Mouse (Mus musculus) myocyte (in vitro differentiated cells): ENCODE measurements around the gene Fbn1. TPM values are rescaled to one million over a fixed set of nuclear protein-coding genes. Genes with fewer than 3 reads are reported as not detected.
A peak's percentile ranks its signal among the peaks of the same experiment; 100 is the strongest.

Experiments
- H3K27me3 ChIP-seq: one replicate; pipeline ENCODE4 v1.6.1; 2011; ENCODE audit not compliant: control insufficient read depth, insufficient read depth, insufficient read length
- H3K36me3 ChIP-seq: one replicate; pipeline ENCODE4 v1.6.1; 2011; ENCODE audit not compliant: control insufficient read depth, insufficient read depth
- H3K4me2 ChIP-seq: one replicate; pipeline ENCODE4 v1.6.1; 2011; ENCODE audit warnings: low read depth, control low read depth
- H3K4me3 ChIP-seq: one replicate; pipeline ENCODE4 v1.5.1; 2011; ENCODE audit warnings: mild to moderate bottlenecking, control low read depth, moderate library complexity
- H3K79me2 ChIP-seq: one replicate; pipeline ENCODE4 v1.6.1; 2011; ENCODE audit not compliant: control insufficient read depth, insufficient read depth
- H3ac ChIP-seq: one replicate; pipeline ENCODE4 v1.6.1; 2011; ENCODE audit not compliant: control insufficient read depth, insufficient read length
- CEBPB ChIP-seq: IDR thresholded peaks from 2 replicates; pipeline ENCODE4 v1.6.1; 2011; ENCODE audit warnings: mild to moderate bottlenecking, moderate library complexity; ENCODE audit not compliant: poor library complexity, insufficient read depth, severe bottlenecking
- E2F4 ChIP-seq: IDR thresholded peaks from one replicate; pipeline ENCODE4 v1.6.1; 2011; ENCODE audit warnings: mild to moderate bottlenecking, control low read depth, moderate library complexity; ENCODE audit not compliant: insufficient read depth
- MAX ChIP-seq: IDR thresholded peaks from one replicate; pipeline ENCODE4 v1.6.1; 2011; ENCODE audit warnings: low read depth, mild to moderate bottlenecking, control low read depth
- MYOD1 ChIP-seq, 3 experiments: IDR thresholded peaks; one replicate each; pipeline ENCODE4 v1.6.1; 2011; ENCODE audit warnings: control low read depth in 2 of 3, low read depth in 2 of 3, mild to moderate bottlenecking in 2 of 3, moderate library complexity in 1 of 3; ENCODE audit not compliant: insufficient read length in 2 of 3, control insufficient read depth in 1 of 3
- MYOG ChIP-seq, 3 experiments: IDR thresholded peaks; one replicate each; pipeline ENCODE4 v1.6.1; 2011; ENCODE audit warnings: control low read depth in 2 of 3, low read depth in 2 of 3, mild to moderate bottlenecking in 2 of 3; ENCODE audit not compliant: insufficient read length in 2 of 3, control insufficient read depth in 1 of 3, insufficient read depth in 1 of 3
- POLR2A ChIP-seq: IDR thresholded peaks from one replicate; pipeline ENCODE4 v1.6.1; 2011; ENCODE audit warnings: low read depth, mild to moderate bottlenecking, control low read depth, moderate library complexity; ENCODE audit not compliant: insufficient read length
- POLR2AphosphoS2 ChIP-seq: IDR thresholded peaks from one replicate; pipeline ENCODE4 v1.6.1; 2011; ENCODE audit warnings: low read depth, control low read depth; ENCODE audit not compliant: insufficient read length
- REST ChIP-seq: IDR thresholded peaks from one replicate; pipeline ENCODE4 v1.6.1; 2011; ENCODE audit warnings: mild to moderate bottlenecking, control low read depth, moderate library complexity; ENCODE audit not compliant: insufficient read depth, insufficient read length
- SRF ChIP-seq: IDR thresholded peaks from one replicate; pipeline ENCODE4 v1.6.1; 2011; ENCODE audit warnings: low read depth; ENCODE audit not compliant: control insufficient read depth, insufficient read length
- TCF12 ChIP-seq: IDR thresholded peaks from one replicate; pipeline ENCODE4 v1.6.1; 2011; ENCODE audit warnings: mild to moderate bottlenecking, control low read depth; ENCODE audit not compliant: poor library complexity, insufficient read depth, severe bottlenecking
- TCF3 ChIP-seq: IDR thresholded peaks from one replicate; pipeline ENCODE4 v1.6.1; 2011; ENCODE audit warnings: low read depth, control low read depth; ENCODE audit not compliant: insufficient read length
- USF1 ChIP-seq: IDR thresholded peaks from one replicate; pipeline ENCODE4 v1.6.1; 2011; ENCODE audit warnings: low read depth, mild to moderate bottlenecking, control low read depth, moderate library complexity
- polyA plus RNA-seq: library from polyadenylated mRNA; unstranded; fragments of >200 nt; fragmentation: generic; extraction: Trizol; gene quantifications from one replicate; pipeline ENCODE4 v1.2.1, GENCODE M21; 2012; ENCODE audit warnings: missing spikeins

The Fbn1 gene
- polyA plus RNA-seq, 1 experiment: 125 TPM

DNA sequence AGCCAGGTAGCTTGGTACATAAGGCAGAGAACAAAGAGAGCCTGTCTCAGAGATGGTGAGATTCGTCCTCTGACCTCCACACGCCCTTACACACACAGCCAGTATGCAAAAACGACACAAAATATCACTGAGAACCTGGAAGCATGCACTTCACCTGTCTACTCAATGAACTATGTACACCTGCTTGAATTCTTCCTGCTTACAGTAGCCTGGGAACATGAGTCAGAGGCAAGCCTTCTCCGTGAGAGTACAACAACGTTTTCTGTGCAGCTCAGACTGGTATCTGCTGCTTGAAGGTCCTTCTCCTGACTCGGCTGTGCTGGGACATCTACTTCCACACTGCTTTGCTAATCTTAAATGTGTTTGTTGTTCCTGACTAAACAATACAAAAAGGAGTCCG, 33.7 kb upstream of the Fbn1 start:
- H3K27me3 ChIP-seq: no peaks in the 10 kb centered on the region
- H3ac ChIP-seq: no peak overlapping the region
- peak overlapping the region; percentile 72 for H3K4me2 ChIP-seq
- H3K36me3 ChIP-seq: no peaks in the 10 kb centered on the region
- no peak overlapping the region for H3K4me3 ChIP-seq
- TF ChIP-seq TCF12 (no peak), MYOD1 (IDR thresholded peaks at IDR 0.05; ENCODE audit: control insufficient read depth in 1 of 3, insufficient read length in 2 of 3, low read depth in 2 of 3) (no peak), CEBPB (no peak), SRF (no peak), POLR2AphosphoS2 (no peak)
- no peaks in the 10 kb centered on the region for H3K79me2 ChIP-seq

DNA sequence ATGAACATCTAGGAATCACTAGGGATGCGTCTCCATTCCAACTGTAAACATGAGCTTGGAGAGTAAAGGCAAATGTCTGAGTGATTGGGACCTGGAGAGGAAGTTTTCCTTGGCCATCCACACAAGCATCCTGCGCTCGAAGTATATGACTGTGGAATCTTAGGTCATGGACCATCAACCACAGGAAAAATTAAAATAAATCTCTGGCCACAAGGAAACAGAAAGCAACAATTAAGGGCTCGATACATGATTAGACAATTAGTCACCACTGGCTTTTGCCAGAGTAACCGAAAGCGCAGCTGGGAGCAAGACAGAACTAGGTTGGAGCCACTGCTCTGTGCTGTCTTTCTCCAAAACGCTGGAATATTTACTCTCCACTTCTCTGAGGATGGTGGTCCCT, 32.8 kb upstream of the Fbn1 start:
- TF ChIP-seq REST (no peak), MYOD1 (IDR thresholded peaks at IDR 0.05; ENCODE audit: control insufficient read depth in 1 of 3, insufficient read length in 2 of 3, low read depth in 2 of 3) (peak in 1 of 3 experiments; percentile 13), SRF (no peak), TCF3 (no peak), CEBPB (0 out of 2 replicates have a peak, but pooled peaks have one; percentile 13), TCF12 (peak; percentile 19), POLR2A (no peak), MYOG (IDR thresholded peaks at IDR 0.05; ENCODE audit: control insufficient read depth in 1 of 3, insufficient read depth in 1 of 3, insufficient read length in 2 of 3, low read depth in 2 of 3) (no peak)

DNA sequence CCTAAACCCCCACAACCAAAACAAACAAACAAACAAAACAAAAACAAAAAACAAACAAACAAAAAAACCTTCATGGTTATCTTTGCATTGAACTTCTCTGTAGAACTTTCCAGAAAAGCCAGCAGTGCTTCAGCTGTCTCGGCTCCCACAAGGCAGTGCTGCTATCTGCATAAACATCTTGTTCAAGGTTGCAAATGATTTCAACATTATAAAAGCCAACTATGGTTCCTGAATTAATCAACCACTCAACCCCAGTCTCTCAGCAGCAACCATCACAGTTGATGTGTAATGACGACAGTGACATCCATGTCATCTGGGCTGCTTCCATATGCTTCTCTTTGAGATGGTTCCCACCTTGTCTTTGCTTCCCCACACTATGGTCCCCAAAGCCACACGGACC, 31.8 kb upstream of the Fbn1 start:
- Histone ChIP-seq H3K27me3 (no peaks in the 10 kb centered on the region), H3K4me2 (no peak overlapping the region), H3K79me2 (no peaks in the 10 kb centered on the region), H3K4me3 (no peak overlapping the region), H3ac (no peak overlapping the region), H3K36me3 (no peaks in the 10 kb centered on the region)
- TF ChIP-seq USF1 (no peak), CEBPB (peak; percentile 76)

More for the DNA sequence above, 32.8 kb upstream of the Fbn1 start:
- peak overlapping the region; percentile 72 for H3K4me2 ChIP-seq
- H3K27me3 ChIP-seq: no peaks in the 10 kb centered on the region
- no peaks in the 10 kb centered on the region for H3K36me3 ChIP-seq
- H3ac ChIP-seq: no peak overlapping the region
- no peak overlapping the region for H3K4me3 ChIP-seq
- H3K79me2 ChIP-seq: no peaks in the 10 kb centered on the region

DNA sequence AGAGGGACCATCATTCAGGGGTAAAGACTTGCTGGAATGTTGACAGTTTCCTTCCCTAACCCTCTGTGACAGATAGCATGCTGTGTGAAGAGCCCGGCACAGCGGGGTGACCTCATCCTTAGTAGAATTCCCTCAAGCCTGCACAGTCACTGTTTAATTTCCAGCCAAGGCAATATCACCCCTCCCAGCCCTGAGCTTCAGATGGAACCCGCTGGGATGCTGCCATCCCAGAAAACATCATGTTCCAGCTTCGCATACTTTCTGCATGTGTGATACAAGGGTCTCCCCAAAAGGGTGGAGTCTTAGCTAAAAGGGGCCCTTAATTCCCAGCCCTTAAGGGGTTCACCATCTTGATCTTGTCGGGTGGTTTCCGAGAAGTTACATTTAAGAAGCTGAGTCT, 22.9 kb upstream of the Fbn1 start:
- H3ac ChIP-seq: no peak overlapping the region
- no peaks in the 10 kb centered on the region for H3K27me3 ChIP-seq
- TF ChIP-seq MYOD1 (IDR thresholded peaks at IDR 0.05; ENCODE audit: control insufficient read depth in 1 of 3, insufficient read length in 2 of 3, low read depth in 2 of 3): no peak
- no peak for TF ChIP-seq MAX
- TF ChIP-seq MYOG (IDR thresholded peaks at IDR 0.05; ENCODE audit: control insufficient read depth in 1 of 3, insufficient read depth in 1 of 3, insufficient read length in 2 of 3, low read depth in 2 of 3): no peak
- TF ChIP-seq USF1: no peak
- no peak for TF ChIP-seq CEBPB
- TF ChIP-seq POLR2A: no peak
- TF ChIP-seq REST: no peak
- no peak for TF ChIP-seq E2F4
- no peak for TF ChIP-seq TCF3
- TF ChIP-seq SRF: no peak
- TF ChIP-seq TCF12: no peak
- TF ChIP-seq POLR2AphosphoS2: no peak
- no peaks in the 10 kb centered on the region for H3K36me3 ChIP-seq
- H3K4me3 ChIP-seq: no peak overlapping the region
- H3K79me2 ChIP-seq: no peaks in the 10 kb centered on the region
- peak overlapping the region; percentile 44 for H3K4me2 ChIP-seq

DNA sequence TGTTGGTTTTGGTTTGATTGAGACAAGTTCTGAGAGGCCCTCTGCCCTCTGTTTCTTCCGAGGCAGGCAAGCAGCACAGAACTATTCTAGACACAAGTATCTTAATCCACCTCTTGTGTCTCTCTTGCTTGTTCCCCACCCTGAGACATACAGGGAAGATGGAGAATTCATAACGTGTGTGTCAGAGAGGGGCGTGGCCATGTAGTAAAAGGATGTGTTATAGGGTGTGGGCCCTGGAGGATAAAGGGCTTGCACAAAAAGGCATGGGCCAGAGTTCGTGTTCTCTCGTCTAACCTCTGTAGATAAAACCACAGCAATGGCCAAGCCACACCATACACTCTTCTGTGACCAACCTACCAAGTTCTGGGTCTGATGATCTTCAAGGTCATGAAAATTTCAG, 18.8 kb upstream of the Fbn1 start:
- Histone ChIP-seq H3K4me3 (no peak overlapping the region), H3K27me3 (no peaks in the 10 kb centered on the region)
- TF ChIP-seq MYOG (IDR thresholded peaks at IDR 0.05; ENCODE audit: control insufficient read depth in 1 of 3, insufficient read depth in 1 of 3, insufficient read length in 2 of 3, low read depth in 2 of 3) (no peak), CEBPB (no peak), TCF12 (no peak), USF1 (no peak), POLR2AphosphoS2 (no peak), E2F4 (no peak), SRF (no peak), POLR2A (no peak), REST (no peak), MYOD1 (IDR thresholded peaks at IDR 0.05; ENCODE audit: control insufficient read depth in 1 of 3, insufficient read length in 2 of 3, low read depth in 2 of 3) (no peak), TCF3 (no peak)

More for the DNA sequence above, 18.8 kb upstream of the Fbn1 start:
- Histone ChIP-seq H3ac (no peak overlapping the region), H3K36me3 (no peaks in the 10 kb centered on the region), H3K79me2 (no peaks in the 10 kb centered on the region), H3K4me2 (peak overlapping the region; percentile 10)
